Mouse (Mus musculus): ENCODE results near the gene Abhd17a. TPM values are rescaled to one million over a fixed set of nuclear protein-coding genes. Genes with fewer than 3 reads are reported as not detected.

Gene Abhd17a
- polyA plus RNA-seq, 1 experiment from 2014 or later = 108 TPM

Small RNAs within 50 kb of the gene (microRNA-seq; reads per million reads assigned to microRNA genes)
- gene Mir6912 = not detected

Other genes with a start within 250 kb of the Abhd17a start
- gene Adamtsl5, start 241.9 kb downstream of the Abhd17a start, polyA plus RNA-seq (2015; fragmentation: Nextera tagmentation; extraction: Ambion mirVana) = 0.38 and 0.40 TPM in 2 replicates
- gene Plk5, start 233.9 kb downstream of the Abhd17a start, polyA plus RNA-seq (2015; fragmentation: Nextera tagmentation; extraction: Ambion mirVana) = 9.6 and 11.0 TPM in 2 replicates
- gene Mex3d, start 202.7 kb downstream of the Abhd17a start, polyA plus RNA-seq (2015; fragmentation: Nextera tagmentation; extraction: Ambion mirVana) = 13.6 and 15.0 TPM in 2 replicates
- gene Mbd3, start 190.8 kb downstream of the Abhd17a start, polyA plus RNA-seq (2015; fragmentation: Nextera tagmentation; extraction: Ambion mirVana) = 174 and 188 TPM in 2 replicates
- 455 and 532 TPM in 2 replicates for gene Uqcr11, start 183.5 kb downstream of the Abhd17a start, polyA plus RNA-seq (2015; fragmentation: Nextera tagmentation; extraction: Ambion mirVana)
- gene Tcf3, start 156.7 kb downstream of the Abhd17a start, polyA plus RNA-seq (2015; fragmentation: Nextera tagmentation; extraction: Ambion mirVana) = 30.2 and 35.2 TPM in 2 replicates
- gene Onecut3, start 95.5 kb downstream of the Abhd17a start, polyA plus RNA-seq (2015; fragmentation: Nextera tagmentation; extraction: Ambion mirVana) = 1.2 and 1.6 TPM in 2 replicates
- 1.1 and 1.4 TPM in 2 replicates for gene Atp8b3, start 51.2 kb downstream of the Abhd17a start, polyA plus RNA-seq (2015; fragmentation: Nextera tagmentation; extraction: Ambion mirVana)
- gene Rexo1, start 28.8 kb downstream of the Abhd17a start, polyA plus RNA-seq (2015; fragmentation: Nextera tagmentation; extraction: Ambion mirVana) = 26.9 and 27.6 TPM in 2 replicates
- 4.9 and 5.5 TPM in 2 replicates for gene Klf16, start 13.0 kb downstream of the Abhd17a start, polyA plus RNA-seq (2015; fragmentation: Nextera tagmentation; extraction: Ambion mirVana)
- gene Scamp4, start 12.5 kb upstream of the Abhd17a start, polyA plus RNA-seq (2015; fragmentation: Nextera tagmentation; extraction: Ambion mirVana) = 61.2 and 64.3 TPM in 2 replicates
- 4.5 and 6.2 TPM in 2 replicates for gene Adat3, start 12.5 kb upstream of the Abhd17a start, polyA plus RNA-seq (2015; fragmentation: Nextera tagmentation; extraction: Ambion mirVana)
- gene Gm49322, start 15.7 kb upstream of the Abhd17a start, polyA plus RNA-seq (2015; fragmentation: Nextera tagmentation; extraction: Ambion mirVana) = 3.0 and 4.0 TPM in 2 replicates
- 79.9 and 96.8 TPM in 2 replicates for gene Csnk1g2, start 32.5 kb upstream of the Abhd17a start, polyA plus RNA-seq (2015; fragmentation: Nextera tagmentation; extraction: Ambion mirVana)
- gene Btbd2, start 66.7 kb upstream of the Abhd17a start, polyA plus RNA-seq (2015; fragmentation: Nextera tagmentation; extraction: Ambion mirVana) = 71.8 and 73.5 TPM in 2 replicates
- gene Mknk2, start 87.8 kb upstream of the Abhd17a start, polyA plus RNA-seq (2015; fragmentation: Nextera tagmentation; extraction: Ambion mirVana) = 43.7 and 49.1 TPM in 2 replicates
- 61.4 and 64.3 TPM in 2 replicates for gene Mob3a, start 111.6 kb upstream of the Abhd17a start, polyA plus RNA-seq (2015; fragmentation: Nextera tagmentation; extraction: Ambion mirVana)
- 44.9 and 49.5 TPM in 2 replicates for gene Izumo4, start 111.8 kb upstream of the Abhd17a start, polyA plus RNA-seq (2015; fragmentation: Nextera tagmentation; extraction: Ambion mirVana)
- gene Ap3d1, start 151.9 kb upstream of the Abhd17a start, polyA plus RNA-seq (2015; fragmentation: Nextera tagmentation; extraction: Ambion mirVana) = 99.5 and 112 TPM in 2 replicates
- gene Dot1l, start 164.9 kb upstream of the Abhd17a start, polyA plus RNA-seq (2015; fragmentation: Nextera tagmentation; extraction: Ambion mirVana) = 17.7 and 17.8 TPM in 2 replicates
- gene Sf3a2, start 207.9 kb upstream of the Abhd17a start, polyA plus RNA-seq (2015; fragmentation: Nextera tagmentation; extraction: Ambion mirVana) = 57.8 and 60.6 TPM in 2 replicates
- gene Plekhj1, start 208.3 kb upstream of the Abhd17a start, polyA plus RNA-seq (2015; fragmentation: Nextera tagmentation; extraction: Ambion mirVana) = 121 and 125 TPM in 2 replicates
- not detected in 2 replicates for gene Amh, start 214.9 kb upstream of the Abhd17a start, polyA plus RNA-seq (2015; fragmentation: Nextera tagmentation; extraction: Ambion mirVana)
- 0.39 and 0.45 TPM in 2 replicates for gene Jsrp1, start 223.2 kb upstream of the Abhd17a start, polyA plus RNA-seq (2015; fragmentation: Nextera tagmentation; extraction: Ambion mirVana)
- gene Oaz1, start 236.3 kb upstream of the Abhd17a start, polyA plus RNA-seq (2015; fragmentation: Nextera tagmentation; extraction: Ambion mirVana) = 1,102 and 1,149 TPM in 2 replicates

All from midbrain, embryonic 16.5 days (tissue).